Mouse (Mus musculus) stomach, postnatal 0 days (tissue): ENCODE measurements at regions not wholly inside any gene's neighbourhood (a gene's known extent, or its start where the extent isn't known, plus 50 kb on each side); places are given as distances from the start of the nearest gene placed in this dataset.

Source experiments
- ATAC-seq: fragments of 200-750 bp; cut with Nextera tagmentation; 2 replicates; pipeline ENCODE4 v1.8.0; 2017; ENCODE audit not compliant: low FRiP score, low TSS enrichment
- DNase-seq: peaks from one replicate; pipeline ENCODE4 v3.0.0-alpha.2; 2016; ENCODE audit warnings: low spot score
- H3K27ac ChIP-seq: fragments of 300-500 bp; sonication (generic); replicated peaks from 2 replicates; pipeline ENCODE4 v1.5.1; 2014; ENCODE audit warnings: mild to moderate bottlenecking, control low read depth
- H3K27me3 ChIP-seq: fragments of 300-500 bp; sonication (generic); 2 replicates; pipeline ENCODE4 v1.6.1; 2014; ENCODE audit warnings: low read length; ENCODE audit not compliant: control insufficient read depth, insufficient read depth
- H3K36me3 ChIP-seq: fragments of 300-500 bp; sonication (generic); 2 replicates; pipeline ENCODE4 v1.6.1; 2014; ENCODE audit warnings: low read length, mixed read lengths; ENCODE audit not compliant: control insufficient read depth, insufficient read depth
- H3K4me1 ChIP-seq: fragments of 300-500 bp; sonication (generic); replicated peaks from 2 replicates; pipeline ENCODE4 v1.6.1; 2014; ENCODE audit warnings: antibody characterized with exemption; ENCODE audit not compliant: control insufficient read depth, insufficient read depth
- H3K4me2 ChIP-seq: fragments of 300-500 bp; sonication (generic); replicated peaks from 2 replicates; pipeline ENCODE4 v1.6.1; 2014; ENCODE audit warnings: low read depth, mild to moderate bottlenecking, control low read depth, moderate library complexity
- H3K4me3 ChIP-seq: fragments of 300-500 bp; sonication (generic); 2 replicates; pipeline ENCODE4 v1.5.1; 2014; ENCODE audit warnings: low read depth, low read length, control low read depth
- H3K9ac ChIP-seq: fragments of 300-500 bp; sonication (generic); 2 replicates; pipeline ENCODE4 v1.6.1; 2014; ENCODE audit warnings: mild to moderate bottlenecking, low read length, control low read depth, mixed read lengths
- H3K9me3 ChIP-seq: fragments of 300-500 bp; sonication (generic); 2 replicates; pipeline ENCODE4 v1.6.1; 2016; ENCODE audit warnings: low read length; ENCODE audit not compliant: control insufficient read depth
- CTCF ChIP-seq: IDR thresholded peaks from 2 replicates; pipeline ENCODE4 v1.5.1; 2016; ENCODE audit warnings: antibody characterized with exemption, low read depth, mild to moderate bottlenecking, moderate library complexity
- EP300 ChIP-seq: optimal IDR thresholded peaks from 2 replicates; pipeline ENCODE3; 2016; ENCODE audit warnings: antibody characterized with exemption
- WGBS: fragments of 180-500 bp; shearing (Covaris S2); extraction: QIAGEN DNeasy Blood & Tissue Kit; methylation state at CpG from one replicate; pipeline ENCODE4 v1.1.7; 2014; 5-methylcytosine and 5-hydroxymethylcytosine counted together

DNA sequence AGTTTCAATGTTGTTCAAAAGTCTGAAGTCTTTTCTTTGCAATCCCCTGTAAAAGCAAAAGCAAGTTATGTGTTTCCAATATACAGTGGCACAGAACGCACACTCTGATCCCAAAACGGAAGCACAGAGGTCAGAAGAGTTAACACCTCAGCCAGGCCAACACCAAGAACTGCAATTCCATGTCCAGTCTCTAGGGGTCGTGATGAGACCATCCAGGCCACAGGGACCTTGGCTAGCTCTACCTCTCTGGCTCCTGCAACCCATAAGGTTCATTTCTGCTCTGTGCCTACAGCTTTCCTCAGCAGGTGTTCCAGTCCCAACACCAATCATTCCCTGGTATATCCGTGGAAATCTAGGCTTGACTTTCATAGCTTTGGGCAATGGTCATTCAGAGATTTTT is 243.6 kb downstream of the Drd1 start:
- peak; percentile 75 for TF ChIP-seq CTCF
- TF ChIP-seq EP300, result no peak
- H3K4me1 ChIP-seq, result no peaks in the 10 kb centered on the region
- H3K9ac ChIP-seq, result no peak overlapping the region
- ATAC-seq (no peak), DNase-seq (peak; percentile 36)
- 33% methylated on average over 4 of the region's 4 CpGs for WGBS
- no peaks in the 10 kb centered on the region for H3K9me3 ChIP-seq
- no peak overlapping the region for H3K4me2 ChIP-seq
- H3K27me3 ChIP-seq, result no peaks in the 10 kb centered on the region
- H3K4me3 ChIP-seq, result no peak overlapping the region
- no peaks in the 10 kb centered on the region for H3K36me3 ChIP-seq
- no peak overlapping the region for H3K27ac ChIP-seq

DNA sequence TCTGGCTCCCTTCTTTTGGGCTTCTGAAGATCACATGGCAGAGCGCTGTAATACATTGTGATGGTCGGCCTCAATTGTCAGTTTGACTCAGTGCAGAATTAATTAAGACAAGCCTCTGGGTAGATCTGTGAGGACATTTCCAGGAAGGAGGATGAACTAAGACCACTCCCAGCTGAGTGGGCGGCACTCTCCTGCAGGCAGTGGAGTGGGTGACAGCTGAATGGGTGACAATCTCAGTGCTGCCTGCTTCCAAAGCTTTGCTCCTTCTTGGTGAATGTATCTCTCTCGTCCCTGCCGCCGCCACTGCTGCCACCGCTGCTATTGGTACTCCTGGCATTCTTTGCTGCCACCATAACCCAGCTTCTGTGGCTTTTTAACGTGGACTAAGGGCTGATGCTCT is 244.4 kb downstream of the Drd1 start:
- 74% methylated on average over 8 of the region's 8 CpGs for WGBS
- Histone ChIP-seq H3K9ac (no peak overlapping the region), H3K27ac (no peak overlapping the region), H3K4me1 (no peaks in the 10 kb centered on the region), H3K36me3 (no peaks in the 10 kb centered on the region), H3K27me3 (no peaks in the 10 kb centered on the region), H3K4me2 (no peak overlapping the region), H3K4me3 (no peak overlapping the region), H3K9me3 (no peaks in the 10 kb centered on the region)
- no peak for ATAC-seq
- no peak for DNase-seq
- TF ChIP-seq CTCF, result no peak
- TF ChIP-seq EP300, result no peak

DNA sequence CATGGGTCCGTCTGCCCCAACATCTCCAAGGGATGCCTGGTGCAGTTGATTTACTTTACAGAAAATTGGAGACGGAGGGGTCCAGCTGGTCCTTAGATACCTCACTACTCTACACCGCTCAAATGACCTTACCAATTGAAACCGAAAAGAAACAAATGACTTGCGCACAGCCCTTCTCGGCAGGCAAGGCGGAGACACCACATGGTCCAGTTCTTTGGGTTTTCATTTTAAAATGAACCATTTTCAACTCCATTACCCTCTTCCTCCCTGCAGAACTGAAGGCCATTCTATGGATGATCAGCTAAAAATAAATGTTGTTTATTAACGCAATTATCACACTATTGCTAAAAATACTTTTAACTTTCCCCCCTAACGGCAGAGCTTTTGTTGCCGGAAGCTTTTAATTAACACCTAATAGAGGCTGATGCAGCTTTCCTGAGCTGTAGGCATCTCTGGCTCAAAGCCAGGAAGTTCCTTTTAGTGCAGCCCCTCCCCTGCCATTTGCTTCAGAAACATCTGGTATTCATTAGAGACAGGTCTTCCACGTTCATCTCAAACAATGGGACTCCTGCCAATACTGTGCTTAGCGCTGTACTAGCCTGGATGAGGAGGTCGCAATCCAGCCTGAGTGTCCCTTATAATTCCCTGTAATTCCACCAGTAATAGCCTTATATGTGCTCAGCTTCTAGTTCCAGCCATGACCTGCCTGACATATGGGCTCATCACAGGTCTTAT is 247.5 kb downstream of the Drd1 start:
- H3K36me3 ChIP-seq, result no peaks in the 10 kb centered on the region
- no peak for DNase-seq
- 0 out of 2 replicates have a peak, but pooled peaks have one; percentile 42 for ATAC-seq
- TF ChIP-seq EP300, result no peak
- no peak for TF ChIP-seq CTCF
- H3K4me2 ChIP-seq, result no peak overlapping the region
- H3K4me3 ChIP-seq, result no peak overlapping the region
- H3K27me3 ChIP-seq, result no peaks in the 10 kb centered on the region
- H3K27ac ChIP-seq, result no peak overlapping the region
- WGBS, result 52% methylated on average over 13 of the region's 13 CpGs
- no peaks in the 10 kb centered on the region for H3K4me1 ChIP-seq
- no peaks in the 10 kb centered on the region for H3K9me3 ChIP-seq
- no peak overlapping the region for H3K9ac ChIP-seq

DNA sequence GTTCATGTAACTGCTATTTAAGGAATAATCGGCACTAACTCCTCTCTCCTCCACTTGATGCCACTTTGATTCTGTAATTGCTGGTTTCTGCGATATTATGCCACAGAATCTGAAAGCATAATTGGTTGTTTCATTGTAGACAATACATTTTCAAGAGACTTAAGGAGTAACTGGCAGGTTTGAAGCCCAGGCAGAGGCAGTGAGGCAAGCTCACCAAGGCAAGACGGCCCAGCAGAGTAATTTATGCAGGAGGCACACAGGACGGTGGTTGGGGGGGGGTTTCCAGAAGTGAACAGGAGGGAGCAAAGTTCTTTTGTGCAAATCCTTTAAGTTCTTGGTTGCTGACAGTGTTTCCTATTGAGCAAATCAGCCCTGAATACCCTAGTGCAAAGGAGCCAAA is 249.6 kb downstream of the Drd1 start:
- Histone ChIP-seq H3K36me3 (no peaks in the 10 kb centered on the region), H3K9ac (no peak overlapping the region), H3K27me3 (no peaks in the 10 kb centered on the region), H3K4me2 (no peak overlapping the region), H3K4me3 (no peak overlapping the region), H3K9me3 (no peaks in the 10 kb centered on the region), H3K4me1 (no peaks in the 10 kb centered on the region), H3K27ac (no peak overlapping the region)
- ATAC-seq, result no peak
- TF ChIP-seq EP300 (no peak), CTCF (no peak)
- no peak for DNase-seq
- 69% methylated on average over 4 of the region's 4 CpGs for WGBS

DNA sequence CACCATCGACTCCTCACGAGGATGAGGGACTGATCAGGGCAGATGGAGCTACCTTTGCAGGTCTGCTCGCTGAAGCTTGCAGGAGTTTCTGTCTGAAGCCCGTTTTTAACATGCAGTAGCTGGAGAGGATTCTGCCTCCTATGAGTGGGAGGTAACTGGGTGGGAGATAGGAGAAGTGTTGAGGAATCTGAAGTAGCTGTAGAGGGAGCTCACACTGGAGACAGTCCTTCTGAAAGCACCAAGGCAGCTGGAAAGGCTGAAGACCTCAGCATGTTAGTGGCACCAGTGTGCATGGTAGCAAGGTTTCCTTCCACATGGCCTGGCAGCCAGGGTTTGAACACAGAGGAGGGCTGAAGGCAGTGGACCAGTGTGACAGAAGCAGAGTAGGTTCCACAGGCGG is 254.5 kb downstream of the Drd1 start:
- Histone ChIP-seq H3K36me3 (no peaks in the 10 kb centered on the region), H3K4me3 (no peak overlapping the region)

DNA sequence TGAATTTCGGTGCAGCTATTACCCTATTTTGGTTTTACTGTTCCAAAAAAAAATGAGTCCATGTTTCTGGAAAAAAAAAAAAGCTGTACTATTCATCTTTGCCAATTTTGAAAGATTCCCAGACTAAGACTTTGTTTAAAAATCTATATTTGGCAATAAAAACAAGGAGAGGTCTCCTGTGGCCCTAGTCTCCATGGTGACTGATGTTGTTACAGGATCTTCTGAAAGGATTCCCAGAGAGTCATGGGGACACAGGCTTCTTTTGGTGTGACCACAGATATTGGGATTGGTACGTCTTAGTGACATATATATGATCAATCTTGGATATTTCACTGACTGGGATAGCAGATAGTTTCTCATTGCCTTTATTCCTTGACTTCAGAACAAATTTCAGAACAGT is 266.7 kb downstream of the Drd1 start:
- WGBS, result 60% methylated on average over 2 of the region's 2 CpGs
- no peak for DNase-seq
- ATAC-seq, result no peak

More for the DNA sequence above, 254.5 kb downstream of the Drd1 start:
- no peaks in the 10 kb centered on the region for H3K9me3 ChIP-seq
- no peak for ATAC-seq
- no peak for DNase-seq
- H3K9ac ChIP-seq, result no peak overlapping the region
- H3K27ac ChIP-seq, result no peak overlapping the region
- H3K27me3 ChIP-seq, result no peaks in the 10 kb centered on the region
- no peaks in the 10 kb centered on the region for H3K4me1 ChIP-seq
- TF ChIP-seq EP300, result no peak
- no peak for TF ChIP-seq CTCF
- WGBS, result 78% methylated on average over 5 of the region's 5 CpGs
- H3K4me2 ChIP-seq, result no peak overlapping the region

More for the DNA sequence above, 266.7 kb downstream of the Drd1 start:
- no peaks in the 10 kb centered on the region for H3K9me3 ChIP-seq
- TF ChIP-seq EP300, result no peak
- no peak for TF ChIP-seq CTCF
- no peak overlapping the region for H3K27ac ChIP-seq
- H3K4me3 ChIP-seq, result no peak overlapping the region
- H3K4me2 ChIP-seq, result no peak overlapping the region
- H3K36me3 ChIP-seq, result no peaks in the 10 kb centered on the region
- no peak overlapping the region for H3K9ac ChIP-seq
- H3K27me3 ChIP-seq, result no peaks in the 10 kb centered on the region
- H3K4me1 ChIP-seq, result no peaks in the 10 kb centered on the region
